Mouse (Mus musculus) adrenal gland, postnatal 36 days (tissue): ENCODE measurements at regions not wholly inside any gene's neighbourhood (a gene's known extent, or its start where the extent isn't known, plus 50 kb on each side); places are given as distances from the start of the nearest gene placed in this dataset.

Experiments used
- DNase-seq, 2 experiments: peaks; one replicate each; pipeline ENCODE4 v3.0.0; 2021; ENCODE audit warnings: mixed read lengths in 1 of 2

DNA sequence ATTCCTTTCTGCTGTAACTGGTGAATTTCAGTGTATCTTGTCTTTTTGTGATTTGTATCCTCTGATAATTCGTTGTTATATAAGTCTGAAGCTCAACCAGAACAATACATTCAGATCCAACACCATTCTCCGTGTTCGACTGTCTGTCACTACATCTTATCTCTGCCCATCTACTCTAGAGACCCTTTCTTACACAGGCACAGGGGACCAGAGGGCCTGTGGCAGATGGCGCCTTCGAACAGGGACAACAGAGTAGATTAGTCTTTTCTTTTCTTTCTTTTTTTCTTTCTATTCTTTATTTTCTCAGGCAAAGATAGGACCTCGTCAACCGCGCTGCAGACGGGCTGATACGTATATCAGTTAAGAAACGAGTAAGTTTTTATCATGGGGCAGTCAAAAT, 215.3 kb downstream of the Gm21294 start:
- DNase-seq, result peak in 1 of 2 experiments; percentile 0
